Mouse (Mus musculus) olfactory bulb, adult 2 months (tissue): ENCODE results near the gene Krt39.

Experiments used
- CTCF ChIP-seq: fragments of 200-500 bp; IDR thresholded peaks from 2 replicates; pipeline ENCODE4 v1.5.1; 2012; ENCODE audit warnings: low read depth, mild to moderate bottlenecking, low read length, moderate library complexity; ENCODE audit not compliant: insufficient read depth
- POLR2A ChIP-seq: fragments of 200-500 bp; IDR thresholded peaks from 2 replicates; pipeline ENCODE4 v1.6.1; 2012; ENCODE audit warnings: mild to moderate bottlenecking, low read depth, low read length, moderate library complexity; ENCODE audit not compliant: insufficient read depth

GRCm38 (mm10) chr11:99469228-99469627, 51.9 kb downstream of the Krt39 start:
- TF ChIP-seq POLR2A (no peak), CTCF (no peak)
